Mouse (Mus musculus): ENCODE results near the gene Add3. TPM values are rescaled to one million over a fixed set of nuclear protein-coding genes. Genes with fewer than 3 reads are reported as not detected.

Add3 gene
- total RNA-seq, 4 experiments from 2014 or later, result 17.4 to 25.8 (median 20.8) TPM

GRCm38 (mm10) chr19:53263859-53264733 lies 123.9 kb downstream of the Add3 start:
- DNase-seq (ENCODE audit: low spot score in 2 of 2), result no peak

GRCm38 (mm10) chr19:53264821-53265727 lies 124.8 kb downstream of the Add3 start:
- no peak for DNase-seq (ENCODE audit: low spot score in 2 of 2)

GRCm38 (mm10) chr19:53267305-53267704 lies 127.1 kb downstream of the Add3 start:
- DNase-seq (ENCODE audit: low spot score in 2 of 2), result no peak

- DNase-seq (ENCODE audit: low spot score in 2 of 2), result no peak
Observed at GRCm38 (mm10) chr19:53273055-53273722, 132.9 kb downstream of the Add3 start.

- no peak for DNase-seq (ENCODE audit: low spot score in 2 of 2)
Observed at GRCm38 (mm10) chr19:53273781-53274428, 133.7 kb downstream of the Add3 start.

GRCm38 (mm10) chr19:53275204-53275603 lies 135.0 kb downstream of the Add3 start:
- DNase-seq (ENCODE audit: low spot score in 2 of 2), result no peak

GRCm38 (mm10) chr19:53276902-53277707 lies 136.9 kb downstream of the Add3 start:
- DNase-seq (ENCODE audit: low spot score in 2 of 2), result no peak

- peak in 1 of 2 experiments; percentile 16 for DNase-seq (ENCODE audit: low spot score in 2 of 2)
Observed at GRCm38 (mm10) chr19:53278491-53279415, 138.5 kb downstream of the Add3 start.

- DNase-seq (ENCODE audit: low spot score in 2 of 2), result no peak
Observed at GRCm38 (mm10) chr19:53280254-53280653, 140.0 kb downstream of the Add3 start.

GRCm38 (mm10) chr19:53282571-53282970 lies 142.3 kb downstream of the Add3 start:
- no peak for DNase-seq (ENCODE audit: low spot score in 2 of 2)

GRCm38 (mm10) chr19:53283742-53284141 lies 143.5 kb downstream of the Add3 start:
- no peak for DNase-seq (ENCODE audit: low spot score in 2 of 2)

GRCm38 (mm10) chr19:53284268-53285208 lies 144.3 kb downstream of the Add3 start:
- DNase-seq (ENCODE audit: low spot score in 2 of 2), result no peak

GRCm38 (mm10) chr19:53296331-53297254 lies 156.3 kb downstream of the Add3 start:
- DNase-seq (ENCODE audit: low spot score in 2 of 2), result no peak

Data from gastrocnemius, adult 8-10 months (tissue).